Mouse (Mus musculus) stomach, embryonic 15.5 days (tissue): ENCODE measurements around the gene Plxnb3. TPM values are rescaled to one million over a fixed set of nuclear protein-coding genes. Genes with fewer than 3 reads are reported as not detected.
A peak's percentile ranks its signal among the peaks of the same experiment; 100 is the strongest.

ENCODE experiments used
- ATAC-seq: fragments of 200-750 bp; cut with Nextera tagmentation; 2 replicates; pipeline ENCODE4 v1.8.0; 2017; ENCODE audit warnings: low read depth, moderate number of reproducible peaks, moderate TSS enrichment; ENCODE audit not compliant: insufficient read depth, low FRiP score
- H3K27ac ChIP-seq: fragments of 300-500 bp; sonication (generic); 2 replicates; pipeline ENCODE4 v1.5.1; 2015; ENCODE audit warnings: mild to moderate bottlenecking, inconsistent platforms
- H3K27me3 ChIP-seq: fragments of 300-500 bp; sonication (generic); replicated peaks from 2 replicates; pipeline ENCODE4 v1.6.1; 2015; ENCODE audit warnings: inconsistent platforms
- H3K36me3 ChIP-seq: fragments of 300-500 bp; sonication (generic); 2 replicates; pipeline ENCODE4 v1.6.1; 2015; ENCODE audit warnings: inconsistent platforms
- H3K4me1 ChIP-seq: fragments of 300-500 bp; sonication (generic); 2 replicates; pipeline ENCODE4 v1.6.1; 2015; ENCODE audit warnings: inconsistent platforms
- H3K4me2 ChIP-seq: fragments of 300-500 bp; sonication (generic); 2 replicates; pipeline ENCODE4 v1.6.1; 2015; ENCODE audit warnings: mild to moderate bottlenecking, inconsistent platforms
- H3K4me3 ChIP-seq: fragments of 300-500 bp; sonication (generic); replicated peaks from 2 replicates; pipeline ENCODE4 v1.5.1; 2015; ENCODE audit warnings: inconsistent platforms
- H3K9ac ChIP-seq: fragments of 300-500 bp; sonication (generic); 2 replicates; pipeline ENCODE4 v1.6.1; 2015; ENCODE audit warnings: inconsistent platforms
- H3K9me3 ChIP-seq: fragments of 300-500 bp; sonication (generic); 2 replicates; pipeline ENCODE4 v1.6.1; 2016; ENCODE audit warnings: inconsistent platforms
- WGBS: fragments of 180-500 bp; shearing (Covaris S2); methylation state at CpG from one replicate; pipeline ENCODE4 v1.1.7; 2015; 5-methylcytosine and 5-hydroxymethylcytosine counted together
- polyA plus RNA-seq: library from polyadenylated mRNA; unstranded; fragments of >200 nt; fragmentation: Nextera tagmentation; extraction: Ambion mirVana; gene quantifications from 2 replicates; pipeline ENCODE4 v1.2.1, GENCODE M21; 2015

Plxnb3 gene
- polyA plus RNA-seq: 0.67 and 0.68 TPM in 2 replicates

DNA sequence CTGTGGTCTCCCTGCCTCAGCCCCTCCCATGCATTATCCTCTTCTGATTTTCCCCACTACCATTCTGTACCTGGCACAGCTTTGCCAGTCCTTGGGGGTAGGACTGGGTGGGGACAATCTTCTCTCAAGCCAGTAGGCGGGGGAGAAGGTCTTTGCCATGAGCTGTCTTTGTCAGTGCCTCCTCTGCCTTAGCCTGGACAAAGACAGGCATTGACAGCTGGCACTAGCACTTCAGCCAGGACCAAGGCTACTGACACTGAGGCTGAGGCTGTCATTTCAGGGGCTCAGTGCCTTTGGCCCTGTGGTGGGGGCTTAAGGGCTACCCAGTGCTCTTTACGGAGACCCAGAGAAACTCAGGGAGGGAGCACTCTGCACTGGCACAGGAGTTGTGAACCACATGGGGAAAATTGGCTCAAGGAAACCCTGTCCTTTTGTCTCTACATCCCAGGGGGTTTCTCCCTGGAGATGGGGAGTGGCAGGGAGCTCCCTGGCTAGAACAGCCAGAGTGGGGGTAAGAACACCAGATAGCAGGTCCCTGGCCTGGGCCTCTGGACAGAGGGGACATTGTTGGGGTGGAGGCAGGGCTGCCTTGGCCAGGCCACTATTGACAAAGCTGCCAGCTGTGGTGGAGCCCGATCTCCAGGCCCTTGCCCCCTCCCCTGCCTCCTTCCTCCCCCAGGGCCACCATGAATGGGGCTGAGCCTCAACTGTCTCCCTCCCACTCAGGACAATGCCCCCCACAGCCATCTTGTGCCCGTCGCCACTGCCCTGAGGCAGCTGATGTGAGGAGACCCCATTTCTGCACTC lies at the start of gene Plxnb3:
Gene Plxnb3, plus strand, starts transcription at position 757 of the 807 bp plus-strand sequence.
- H3K9ac ChIP-seq: no peak within 1 kb of the TSS
- no peak within 1 kb of the TSS for H3K4me2 ChIP-seq
- H3K4me3 ChIP-seq: no peak within 1 kb of the TSS
- H3K27ac ChIP-seq: no peak within 1 kb of the TSS
- H3K9me3 ChIP-seq: no peaks in the 10 kb centered on the region
- 78% methylated on average over 5 of the region's 5 CpGs for WGBS
- peak; percentile 35; the same call in 1 of the 2 replicates for ATAC-seq
- no peaks in the 10 kb centered on the region; the same call in 1 of the 2 replicates for H3K27me3 ChIP-seq
- H3K4me1 ChIP-seq: no peaks in the 10 kb centered on the region
- no peaks in the 10 kb centered on the region for H3K36me3 ChIP-seq

DNA sequence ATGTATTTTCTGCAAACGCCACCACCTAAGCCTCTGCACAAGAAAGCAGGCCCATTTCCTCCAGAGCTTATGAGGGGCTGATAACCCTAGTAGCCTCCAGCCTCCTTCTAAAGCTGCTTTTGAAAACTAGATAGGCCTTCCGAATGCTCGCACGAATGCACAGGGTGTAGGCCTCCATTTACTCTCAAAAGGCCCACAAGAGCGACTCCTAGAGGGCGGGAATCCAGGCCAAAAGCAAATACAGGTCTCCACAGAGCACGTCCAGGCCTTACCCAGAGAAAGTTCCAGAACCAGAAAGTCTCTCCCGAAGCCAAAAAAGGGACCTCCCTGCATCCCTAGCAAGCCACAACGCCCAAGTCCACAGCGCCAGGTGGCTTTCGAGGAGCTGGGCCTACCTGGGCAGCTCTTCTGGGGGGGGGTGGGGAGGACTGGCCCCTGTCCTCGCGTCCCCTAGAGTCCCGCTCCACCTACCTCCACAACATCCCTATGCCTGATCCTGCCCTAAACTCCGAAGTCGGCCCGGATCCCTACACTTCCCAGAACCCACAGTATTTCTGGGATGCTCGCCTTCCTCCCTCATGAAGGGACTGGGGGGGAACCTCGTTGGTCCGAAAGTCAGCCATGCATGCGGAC lies 41.3 kb upstream of the Plxnb3 start:
- Histone ChIP-seq H3K4me3 (peak overlapping the region; percentile 50), H3K9ac (peak overlapping the region; percentile 34), H3K4me1 (no peaks in the 10 kb centered on the region; the same call in 1 of the 2 replicates), H3K4me2 (peak overlapping the region; percentile 54), H3K27ac (peak overlapping the region; percentile 87), H3K36me3 (0 out of 2 replicates have a peak, but pooled peaks cover 5% of the 10 kb centered on the region), H3K27me3 (no peaks in the 10 kb centered on the region), H3K9me3 (no peaks in the 10 kb centered on the region)
- ATAC-seq: peak; percentile 33
- WGBS: 25% methylated on average over 21 of the region's 21 CpGs

DNA sequence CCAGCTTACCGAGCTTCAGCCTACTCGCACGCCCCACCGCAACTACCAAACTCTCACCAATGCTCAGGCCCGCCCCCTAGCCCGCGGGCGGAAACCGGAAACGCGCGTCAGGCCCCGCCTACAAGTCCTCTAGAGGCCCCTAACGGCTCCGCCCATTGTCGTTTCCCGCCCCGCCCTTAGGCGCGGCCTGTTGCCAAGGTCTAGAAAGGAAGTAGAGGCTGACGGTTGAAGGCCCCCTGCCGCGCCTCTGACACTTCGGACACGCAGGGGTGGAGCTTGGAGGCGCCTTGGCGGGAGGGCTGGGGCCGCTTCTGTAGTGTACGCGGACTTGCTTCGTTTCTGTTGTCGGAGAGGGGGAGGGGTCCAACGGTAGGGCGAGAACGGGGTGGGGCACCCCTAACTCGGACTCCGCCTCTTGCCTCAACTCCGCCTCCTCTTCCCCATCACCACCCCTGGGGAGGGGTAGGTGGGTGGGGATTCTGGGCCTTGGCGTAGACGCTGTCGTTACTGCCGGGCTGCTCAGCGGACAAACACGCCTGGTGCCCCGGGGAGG lies 40.7 kb upstream of the Plxnb3 start, which contains the start of the genes Bcap31 and Abcd1:
Gene Bcap31, minus strand, starts transcription at position 67 of the 553 bp plus-strand sequence.
Gene Abcd1, plus strand, starts transcription at position 489 of the 553 bp plus-strand sequence.
- Histone ChIP-seq H3K4me3 (peak within 1 kb of the TSS; percentile 50), H3K9ac (peak within 1 kb of the TSS; percentile 34), H3K4me1 (no peaks in the 10 kb centered on the region; the same call in 1 of the 2 replicates), H3K9me3 (no peaks in the 10 kb centered on the region), H3K4me2 (peak within 1 kb of the TSS; percentile 58), H3K36me3 (0 out of 2 replicates have a peak, but pooled peaks cover 2% of the 10 kb centered on the region), H3K27ac (peak within 1 kb of the TSS; percentile 87), H3K27me3 (no peaks in the 10 kb centered on the region)
- WGBS: 24% methylated on average over 37 of the region's 45 CpGs
- ATAC-seq: peak; percentile 93

DNA sequence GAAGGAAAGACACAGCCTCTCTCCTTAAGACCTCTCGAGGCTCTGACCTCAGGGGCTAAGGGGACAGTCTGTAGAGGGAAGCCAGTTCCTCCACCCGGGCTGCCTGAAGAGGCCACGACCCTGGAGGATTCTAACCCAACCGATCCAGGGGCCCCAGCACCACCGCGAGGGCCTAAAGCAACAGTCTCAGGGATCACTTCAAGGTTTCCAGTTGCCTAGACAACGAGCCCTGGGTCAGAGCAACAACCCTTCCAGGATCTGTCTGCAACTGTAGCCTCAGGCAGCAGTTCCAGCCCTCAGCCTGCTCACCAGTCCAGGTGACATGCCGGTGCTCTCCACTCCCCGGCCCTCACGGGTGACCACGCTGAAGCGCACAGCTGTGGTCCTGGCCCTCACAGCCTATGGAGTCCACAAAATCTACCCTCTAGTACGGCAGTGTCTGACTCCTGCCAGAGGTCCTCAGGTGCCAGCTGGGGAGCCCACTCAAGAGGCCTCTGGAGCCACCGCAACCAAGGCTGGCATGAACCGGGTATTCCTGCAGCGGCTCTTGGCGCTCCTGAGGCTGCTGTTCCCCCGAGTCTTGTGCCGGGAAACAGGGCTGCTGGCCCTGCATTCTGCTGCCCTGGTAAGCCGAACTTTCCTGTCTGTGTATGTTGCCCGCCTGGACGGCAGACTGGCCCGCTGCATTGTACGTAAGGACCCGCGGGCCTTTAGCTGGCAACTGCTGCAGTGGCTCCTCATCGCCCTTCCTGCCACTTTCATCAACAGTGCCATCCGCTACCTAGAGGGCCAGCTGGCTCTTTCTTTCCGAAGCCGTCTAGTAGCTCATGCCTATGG lies 40.0 kb upstream of the Plxnb3 start:
- Histone ChIP-seq H3K4me2 (peak overlapping the region; percentile 58), H3K9me3 (no peaks in the 10 kb centered on the region), H3K4me3 (peak overlapping the region; percentile 50), H3K27me3 (no peaks in the 10 kb centered on the region), H3K36me3 (no peaks in the 10 kb centered on the region), H3K9ac (no peak overlapping the region; the same call in 1 of the 2 replicates), H3K4me1 (no peaks in the 10 kb centered on the region; the same call in 1 of the 2 replicates), H3K27ac (peak overlapping the region; percentile 80)
- WGBS: 31% methylated on average over 30 of the region's 30 CpGs
- ATAC-seq: peak; percentile 20

DNA sequence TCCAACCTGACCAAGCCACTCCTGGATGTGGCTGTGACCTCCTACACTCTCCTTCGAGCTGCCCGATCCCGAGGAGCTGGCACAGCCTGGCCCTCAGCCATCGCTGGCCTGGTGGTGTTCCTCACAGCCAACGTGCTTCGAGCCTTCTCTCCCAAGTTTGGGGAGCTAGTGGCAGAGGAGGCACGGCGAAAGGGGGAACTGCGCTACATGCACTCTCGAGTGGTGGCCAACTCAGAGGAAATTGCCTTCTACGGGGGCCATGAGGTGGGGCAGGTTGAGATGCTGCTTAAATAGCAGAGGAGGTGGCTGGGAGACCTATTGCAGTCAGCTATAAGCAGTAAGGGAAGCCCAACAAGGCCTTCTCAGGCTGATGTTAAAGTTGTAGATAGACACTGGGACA lies 39.2 kb upstream of the Plxnb3 start:
- Histone ChIP-seq H3K36me3 (no peaks in the 10 kb centered on the region), H3K4me2 (peak overlapping the region; percentile 58), H3K9ac (no peak overlapping the region), H3K9me3 (no peaks in the 10 kb centered on the region), H3K4me3 (peak overlapping the region; percentile 50), H3K27me3 (no peaks in the 10 kb centered on the region), H3K4me1 (no peaks in the 10 kb centered on the region; the same call in 1 of the 2 replicates), H3K27ac (peak overlapping the region; percentile 73)
- no peak for ATAC-seq
- WGBS: 61% methylated on average over 11 of the region's 11 CpGs

DNA sequence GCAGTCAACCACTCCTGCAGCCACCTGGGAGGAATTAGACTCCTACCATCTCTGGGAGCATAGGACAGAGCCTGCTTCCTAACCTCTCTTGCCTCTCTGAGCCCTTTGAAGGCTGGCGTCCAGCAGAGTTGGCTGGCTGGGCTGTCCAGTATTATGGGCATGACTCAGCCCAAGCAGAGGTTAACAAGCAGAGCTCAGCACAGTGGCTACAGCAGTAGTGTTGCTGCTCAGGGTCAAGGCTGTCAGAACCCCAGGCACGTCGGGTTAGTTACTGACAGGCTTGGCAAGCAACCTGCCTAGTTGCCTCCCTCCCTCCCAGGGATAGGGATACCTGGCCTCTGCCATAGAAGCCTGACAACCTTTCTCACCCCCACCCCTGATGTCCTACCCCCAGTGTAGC lies 38.6 kb upstream of the Plxnb3 start:
- Histone ChIP-seq H3K27ac (peak overlapping the region; percentile 73), H3K9me3 (no peaks in the 10 kb centered on the region), H3K27me3 (no peaks in the 10 kb centered on the region), H3K36me3 (no peaks in the 10 kb centered on the region), H3K4me3 (peak overlapping the region; percentile 50; the same call in 1 of the 2 replicates), H3K4me1 (no peaks in the 10 kb centered on the region; the same call in 1 of the 2 replicates), H3K4me2 (peak overlapping the region; percentile 58), H3K9ac (no peak overlapping the region)
- WGBS: 51% methylated on average over 3 of the region's 3 CpGs
- ATAC-seq: no peak

DNA sequence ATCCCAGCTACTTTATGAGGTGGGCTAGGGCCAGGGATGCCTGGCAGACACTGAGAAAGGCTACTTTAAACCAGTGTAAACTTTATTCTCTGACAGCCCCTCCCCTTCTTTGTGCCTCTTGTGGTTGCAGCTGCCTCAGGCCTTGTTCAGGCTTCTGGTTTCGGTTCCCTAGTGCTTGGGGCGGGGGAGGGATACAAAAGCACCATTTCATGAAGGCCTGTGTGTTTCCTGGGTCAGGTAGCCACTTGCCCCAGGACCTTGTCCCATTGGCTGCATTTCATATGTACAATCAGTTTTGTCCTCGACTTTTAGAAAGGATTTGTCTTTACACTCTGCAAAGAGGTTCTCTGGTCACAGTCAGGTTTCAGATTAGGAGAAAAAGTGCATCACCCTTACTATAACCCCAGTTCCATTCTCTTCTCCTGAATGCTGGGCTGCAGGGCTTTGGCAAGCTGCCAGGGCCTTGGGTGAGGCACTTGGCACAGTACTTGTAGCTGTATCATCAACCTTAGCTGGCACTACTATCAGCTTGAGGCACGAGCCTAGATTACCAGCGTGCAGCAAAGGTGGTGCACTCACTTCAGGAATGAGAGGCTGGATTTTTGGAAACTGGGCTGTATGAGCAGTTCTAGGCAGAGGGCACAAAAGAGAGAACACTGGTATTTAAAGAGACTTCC lies 38.1 kb upstream of the Plxnb3 start:
- H3K4me3 ChIP-seq: 0 out of 2 replicates have a peak overlapping the region, but pooled peaks have one; percentile 50
- no peak overlapping the region for H3K9ac ChIP-seq

DNA sequence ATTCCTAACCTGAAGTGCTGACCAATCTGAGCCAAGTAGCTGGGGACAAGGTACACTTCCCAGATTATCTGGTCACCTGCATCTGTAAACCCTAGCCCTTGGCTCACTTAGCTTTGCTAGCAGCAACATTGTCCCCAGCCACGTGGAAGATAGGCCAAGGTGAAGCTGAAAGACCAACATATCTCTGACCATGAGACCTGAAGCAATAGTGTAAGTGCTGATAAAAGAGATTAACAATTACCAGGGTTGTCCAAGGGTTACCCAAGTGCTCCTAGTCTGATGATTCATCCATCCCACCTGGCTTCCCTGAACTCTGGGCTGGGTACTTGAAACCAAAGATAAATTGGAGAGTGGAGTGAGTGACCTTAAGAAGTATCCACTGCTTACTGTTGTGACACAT lies 26.0 kb upstream of the Plxnb3 start:
- no peaks in the 10 kb centered on the region for H3K4me1 ChIP-seq
- WGBS: 57% methylated on average over 1 of the region's 1 CpGs

More for the DNA sequence above, 38.1 kb upstream of the Plxnb3 start:
- no peaks in the 10 kb centered on the region; the same call in 1 of the 2 replicates for H3K4me1 ChIP-seq
- no peaks in the 10 kb centered on the region for H3K36me3 ChIP-seq
- 22% methylated on average over 5 of the region's 5 CpGs for WGBS
- no peaks in the 10 kb centered on the region for H3K27me3 ChIP-seq
- peak overlapping the region; percentile 73 for H3K27ac ChIP-seq
- no peaks in the 10 kb centered on the region for H3K9me3 ChIP-seq
- ATAC-seq: no peak
- peak overlapping the region; percentile 58 for H3K4me2 ChIP-seq

DNA sequence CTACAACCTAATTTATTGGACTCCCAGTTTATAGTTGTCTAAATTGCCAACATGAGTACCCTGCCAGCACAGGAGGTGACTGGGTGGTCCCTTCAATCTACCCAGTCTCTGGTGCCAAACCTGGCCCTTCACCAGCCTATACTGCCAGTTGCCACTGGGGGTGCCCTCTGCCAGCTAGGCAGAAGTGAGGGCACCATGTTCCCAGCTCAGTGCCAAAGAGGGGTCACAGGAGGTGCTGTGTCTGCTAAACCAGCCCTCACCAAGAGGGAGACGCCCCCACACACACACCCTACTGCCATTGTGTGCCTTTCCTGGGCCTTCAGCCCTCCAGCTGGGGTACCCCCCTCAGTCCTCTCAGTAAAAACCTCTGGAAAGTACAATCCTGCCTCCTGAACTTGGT lies 18.7 kb upstream of the Plxnb3 start:
- no peak for ATAC-seq
- Histone ChIP-seq H3K4me3 (no peak overlapping the region), H3K4me1 (no peaks in the 10 kb centered on the region), H3K9me3 (no peaks in the 10 kb centered on the region), H3K4me2 (no peak overlapping the region), H3K36me3 (no peaks in the 10 kb centered on the region), H3K27me3 (no peaks in the 10 kb centered on the region), H3K27ac (no peak overlapping the region), H3K9ac (no peak overlapping the region)
- WGBS: 61% methylated on average over 1 of the region's 1 CpGs

More for the DNA sequence above, 26.0 kb upstream of the Plxnb3 start:
- no peak overlapping the region for H3K27ac ChIP-seq
- no peak overlapping the region for H3K4me3 ChIP-seq
- no peak overlapping the region for H3K9ac ChIP-seq
- no peaks in the 10 kb centered on the region for H3K27me3 ChIP-seq
- H3K4me2 ChIP-seq: no peak overlapping the region
- H3K36me3 ChIP-seq: no peaks in the 10 kb centered on the region
- no peak for ATAC-seq
- no peaks in the 10 kb centered on the region for H3K9me3 ChIP-seq

DNA sequence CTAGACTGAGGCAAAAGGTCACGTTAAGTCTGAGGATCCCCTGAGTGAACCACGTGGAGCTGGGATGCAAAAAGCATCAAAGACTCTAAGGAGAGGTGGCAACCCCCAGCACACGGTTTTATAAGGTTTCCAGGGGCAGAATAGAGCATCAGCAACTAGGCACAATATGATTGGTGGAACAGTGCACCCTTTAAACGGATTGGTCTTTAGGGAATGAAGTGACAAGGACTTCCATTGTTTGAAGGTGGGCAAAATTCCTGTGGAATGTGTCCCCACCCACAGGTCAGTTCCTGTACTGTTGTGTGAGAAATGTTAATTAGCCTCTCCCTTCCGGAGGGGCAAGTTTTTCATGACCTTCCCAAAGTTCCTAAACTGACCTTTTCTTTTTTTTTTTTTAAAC lies 17.7 kb upstream of the Plxnb3 start:
- WGBS: 57% methylated on average over 5 of the region's 5 CpGs
- H3K9me3 ChIP-seq: no peaks in the 10 kb centered on the region
- no peak overlapping the region for H3K4me3 ChIP-seq
- H3K27ac ChIP-seq: no peak overlapping the region
- H3K4me1 ChIP-seq: no peaks in the 10 kb centered on the region
- no peaks in the 10 kb centered on the region for H3K36me3 ChIP-seq
- no peak overlapping the region for H3K9ac ChIP-seq
- H3K27me3 ChIP-seq: no peaks in the 10 kb centered on the region
- no peak overlapping the region for H3K4me2 ChIP-seq
- ATAC-seq: no peak
